Mouse (Mus musculus) mesoderm, embryonic 11.5 days (tissue): Measurements from ENCODE around the gene Nkd1.

Experiments
- DNase-seq: peaks from one replicate; pipeline ENCODE4 v3.0.0-alpha.2; 2012; ENCODE audit warnings: low read depth, low spot score

Gene Nkd1

GRCm38 (mm10) chr8:88520985-88521527, at the start of gene Nkd1:
Nkd1 (plus strand) TSS chr8:88521354.
- peak; percentile 92 for DNase-seq

GRCm38 (mm10) chr8:88481290-88481689, 39.9 kb upstream of the Nkd1 start:
- no peak for DNase-seq

- DNase-seq, result peak; percentile 73
These were observed 32.7 kb upstream of the Nkd1 start for GRCm38 (mm10) chr8:88488391-88488829.

- no peak for DNase-seq
These were observed 27.1 kb upstream of the Nkd1 start for GRCm38 (mm10) chr8:88494076-88494475.

GRCm38 (mm10) chr8:88495071-88495805, 25.9 kb upstream of the Nkd1 start:
- DNase-seq, result no peak

- no peak for DNase-seq
These were observed 19.0 kb upstream of the Nkd1 start for GRCm38 (mm10) chr8:88502143-88502542.

GRCm38 (mm10) chr8:88506981-88507380, 14.2 kb upstream of the Nkd1 start:
- no peak for DNase-seq

GRCm38 (mm10) chr8:88511061-88511460, 10.1 kb upstream of the Nkd1 start:
- no peak for DNase-seq

- DNase-seq, result peak; percentile 60
These were observed 8.9 kb upstream of the Nkd1 start for GRCm38 (mm10) chr8:88512094-88512794.

GRCm38 (mm10) chr8:88518047-88518446, 3.1 kb upstream of the Nkd1 start:
- DNase-seq, result no peak

GRCm38 (mm10) chr8:88520381-88520780, 773 bp upstream of the Nkd1 start:
- no peak for DNase-seq

- DNase-seq, result no peak
These were observed 624 bp downstream of the Nkd1 start for GRCm38 (mm10) chr8:88521541-88522414.

GRCm38 (mm10) chr8:88522433-88523030, 1.4 kb downstream of the Nkd1 start:
- no peak for DNase-seq

- DNase-seq, result no peak
These were observed 2.5 kb downstream of the Nkd1 start for GRCm38 (mm10) chr8:88523621-88524020.

GRCm38 (mm10) chr8:88524132-88524531, 3.0 kb downstream of the Nkd1 start:
- no peak for DNase-seq

GRCm38 (mm10) chr8:88524851-88525250, 3.7 kb downstream of the Nkd1 start:
- DNase-seq, result no peak

- no peak for DNase-seq
These were observed 5.1 kb downstream of the Nkd1 start for GRCm38 (mm10) chr8:88526296-88526695.

- DNase-seq, result no peak
These were observed 7.0 kb downstream of the Nkd1 start for GRCm38 (mm10) chr8:88528186-88528585.

- DNase-seq, result no peak
These were observed 8.6 kb downstream of the Nkd1 start for GRCm38 (mm10) chr8:88529798-88530197.

- no peak for DNase-seq
These were observed 15.9 kb downstream of the Nkd1 start for GRCm38 (mm10) chr8:88537081-88537480.
